Mouse (Mus musculus): ENCODE results near the gene Ccdc88b.
"Not testable (repeated sequence)": the region's sequence is repeated elsewhere in the genome, so short reads cannot be mapped to it uniquely, and the experiment has no call there.

Ccdc88b gene

DNA sequence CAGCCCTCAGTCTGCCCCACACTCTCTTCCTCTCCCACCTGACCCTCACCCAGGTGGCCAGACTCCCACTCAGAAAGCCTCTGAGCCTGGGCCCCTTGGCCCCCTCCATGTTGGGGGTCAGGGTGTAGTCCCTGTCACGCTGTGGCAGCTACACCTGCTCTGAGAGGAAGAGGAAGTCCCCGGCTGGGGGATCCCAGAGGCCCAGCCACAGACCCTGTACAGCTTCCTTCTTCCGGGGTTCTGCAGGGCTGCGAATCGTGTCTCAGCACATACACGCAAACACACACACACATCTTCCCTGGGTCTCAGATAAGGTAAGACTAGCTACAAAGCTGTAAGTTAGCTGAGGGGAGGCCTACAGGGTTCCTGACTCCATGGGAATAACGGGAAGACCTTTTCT is at the start of gene Ccdc88b:
TSS of gene Ccdc88b (minus strand) at position 181 of the 400 bp plus-strand sequence.
- DNase-seq: peak; percentile 89 to 92

GRCm38 (mm10) chr19:6907094-6907493 is 49.1 kb upstream of the Ccdc88b start:
- DNase-seq: no peak

DNA sequence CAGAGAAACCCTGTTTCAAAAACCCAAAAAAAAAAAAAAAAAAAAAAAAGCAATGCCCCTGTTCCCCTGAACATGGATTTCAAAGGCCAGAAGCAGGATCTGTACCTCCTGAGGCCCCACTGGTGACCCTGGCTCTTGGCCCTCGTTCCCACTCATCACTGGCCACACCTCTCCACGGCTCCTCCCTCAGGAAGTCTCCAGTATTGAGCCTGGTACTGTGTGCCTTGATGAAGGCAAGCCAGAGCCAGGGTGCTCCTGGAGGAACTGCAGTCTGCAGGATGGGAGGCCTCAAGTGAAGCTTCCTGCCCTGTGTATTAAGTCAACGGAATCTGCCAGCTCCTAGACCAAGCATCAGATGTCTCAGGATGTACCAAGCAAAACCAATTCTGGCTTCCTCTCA is 48.2 kb upstream of the Ccdc88b start:
- DNase-seq: no peak

- DNase-seq: no peak
Observed at GRCm38 (mm10) chr19:6905498-6906159, 47.6 kb upstream of the Ccdc88b start.

- no peak for DNase-seq
Observed at GRCm38 (mm10) chr19:6904846-6905245, 46.8 kb upstream of the Ccdc88b start.

- no peak for DNase-seq
Observed at GRCm38 (mm10) chr19:6903031-6903430, 45.0 kb upstream of the Ccdc88b start.

GRCm38 (mm10) chr19:6899641-6900040 is 41.6 kb upstream of the Ccdc88b start:
- no peak for DNase-seq

DNA sequence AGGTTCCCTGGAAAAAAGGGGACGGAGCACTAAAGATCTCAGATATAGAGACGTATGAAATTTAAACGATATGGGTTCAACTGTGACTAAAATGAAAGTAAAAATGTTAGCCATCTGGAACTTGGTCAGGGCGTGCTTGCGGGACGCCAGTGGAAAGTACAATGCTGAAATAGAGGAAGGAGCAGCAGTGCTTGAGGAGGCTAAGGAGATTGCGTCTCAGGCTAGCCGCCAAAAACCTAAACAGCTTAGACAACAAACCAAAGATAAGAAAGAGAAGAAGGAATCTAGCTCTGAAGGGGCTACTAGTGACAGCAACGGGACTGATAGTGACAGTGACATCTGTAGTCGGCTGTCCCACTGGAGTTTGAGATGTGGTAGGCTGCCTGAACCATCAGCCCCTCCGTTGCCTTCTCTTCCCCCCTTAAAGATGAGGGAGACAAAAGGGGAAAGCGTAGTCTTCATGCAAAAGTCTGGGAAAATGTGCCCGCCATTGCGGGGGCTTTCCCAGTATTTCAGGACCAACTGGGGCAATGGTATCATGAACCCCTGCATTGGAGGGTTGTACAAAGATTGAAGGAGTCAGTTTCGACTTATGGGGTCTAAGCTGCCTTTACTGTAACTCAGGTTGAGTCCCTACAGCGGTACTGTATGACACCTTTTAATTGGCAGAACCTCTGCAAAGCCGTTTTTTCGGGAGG is 37.7 kb upstream of the Ccdc88b start:
- not testable (repeated sequence) for DNase-seq

GRCm38 (mm10) chr19:6893731-6894451 is 35.9 kb upstream of the Ccdc88b start:
- no peak for DNase-seq

DNA sequence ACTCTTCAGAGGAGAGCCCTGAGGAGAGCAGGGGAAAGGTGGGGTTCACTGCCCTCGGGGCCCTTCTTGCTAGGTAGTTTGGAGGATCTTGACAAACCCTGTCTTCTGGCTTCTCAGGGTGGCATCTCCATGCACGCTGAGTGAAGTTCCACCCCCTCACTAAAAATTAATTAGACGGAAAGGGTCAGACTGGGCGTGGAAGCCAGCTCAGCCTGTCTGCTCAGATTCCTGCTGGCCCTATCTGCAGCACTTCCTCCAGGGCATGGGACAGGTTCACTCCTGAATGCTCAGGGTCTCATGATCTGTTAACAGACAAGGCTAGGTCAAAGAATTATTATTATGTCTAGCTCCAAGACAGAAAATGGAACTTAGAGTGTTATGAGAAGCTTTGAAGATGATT is 34.5 kb upstream of the Ccdc88b start:
- DNase-seq: no peak

DNA sequence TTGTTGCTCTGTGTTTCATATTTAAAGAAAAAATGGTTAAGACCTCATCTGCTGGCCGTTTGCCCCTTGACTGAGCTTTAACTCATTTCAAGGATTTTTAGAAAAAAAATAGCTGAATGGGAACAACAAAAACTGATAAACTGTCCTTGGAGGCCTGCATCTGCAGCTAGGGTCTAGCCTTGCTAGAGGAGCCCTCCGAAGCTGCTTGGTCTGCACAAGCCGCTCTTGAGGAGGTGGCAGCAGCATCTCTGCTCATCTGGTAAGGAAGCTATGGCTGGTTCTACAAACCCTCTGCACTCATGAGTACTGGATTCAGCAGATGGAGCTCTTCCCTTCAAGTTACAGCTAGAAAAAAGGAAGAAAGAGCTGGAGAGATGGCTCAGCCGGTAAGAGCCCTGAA is 20.0 kb upstream of the Ccdc88b start:
- no peak for DNase-seq

DNA sequence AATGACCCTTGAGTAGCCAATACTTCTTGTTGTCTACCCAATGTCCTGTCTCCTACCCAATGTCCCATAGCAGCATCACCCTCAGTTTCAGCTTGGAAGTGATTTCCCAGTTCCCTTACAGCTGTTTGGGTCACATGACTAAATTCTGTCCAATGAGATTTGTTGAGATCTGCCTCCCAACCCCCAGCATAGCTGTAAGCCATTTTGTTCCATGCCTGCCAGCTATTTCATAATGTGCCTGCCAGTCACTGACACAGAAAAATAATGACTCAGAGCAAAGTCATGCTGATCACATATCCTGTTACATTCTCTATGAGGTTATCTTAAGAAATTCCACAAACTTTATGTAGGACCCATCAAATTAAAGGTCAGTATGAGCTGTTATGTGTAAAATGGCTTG is 18.8 kb upstream of the Ccdc88b start:
- no peak for DNase-seq

DNA sequence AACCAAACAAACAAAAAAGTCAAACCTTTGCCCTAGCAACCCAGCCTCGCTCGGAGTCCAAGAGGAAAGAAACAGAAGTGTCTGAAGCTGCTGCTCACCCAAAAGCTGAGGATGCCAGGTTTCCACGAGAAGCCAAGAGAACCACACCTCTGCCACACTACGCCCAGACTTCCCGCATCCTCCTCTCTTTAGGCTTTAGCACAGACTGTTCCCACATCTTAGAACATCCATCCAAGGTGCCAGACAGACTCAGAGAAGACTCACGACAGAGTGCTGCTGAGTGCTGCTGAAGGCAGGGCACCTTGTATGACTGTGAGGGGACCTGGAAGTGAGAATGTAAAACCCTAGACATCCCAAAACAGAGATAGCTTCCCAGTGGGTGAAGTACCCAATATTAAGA is 17.8 kb upstream of the Ccdc88b start:
- no peak for DNase-seq

DNA sequence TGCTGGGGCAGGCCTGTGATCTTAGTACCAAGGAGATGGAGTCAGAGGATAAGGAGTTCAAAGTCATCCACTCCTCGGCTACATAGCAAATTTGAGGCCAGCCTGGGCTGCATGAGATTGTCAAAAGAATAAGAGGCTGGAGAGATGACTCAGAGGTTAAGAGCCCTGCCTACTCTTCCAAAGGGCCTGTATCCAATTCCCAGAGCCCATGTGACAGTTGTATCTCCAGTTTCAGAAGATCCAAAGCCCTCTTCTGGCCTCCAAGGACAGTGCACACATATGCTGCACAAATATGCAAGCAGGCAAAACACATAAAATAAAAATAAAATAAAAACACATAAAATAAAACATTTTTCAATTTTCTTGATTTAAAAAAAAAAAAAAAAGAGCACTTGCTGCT is 16.2 kb upstream of the Ccdc88b start:
- no peak for DNase-seq

- no peak for DNase-seq
Observed at GRCm38 (mm10) chr19:6872701-6873100, 14.7 kb upstream of the Ccdc88b start.

- peak; percentile 54 to 63 for DNase-seq
Observed at GRCm38 (mm10) chr19:6871574-6872271, 13.7 kb upstream of the Ccdc88b start.

DNA sequence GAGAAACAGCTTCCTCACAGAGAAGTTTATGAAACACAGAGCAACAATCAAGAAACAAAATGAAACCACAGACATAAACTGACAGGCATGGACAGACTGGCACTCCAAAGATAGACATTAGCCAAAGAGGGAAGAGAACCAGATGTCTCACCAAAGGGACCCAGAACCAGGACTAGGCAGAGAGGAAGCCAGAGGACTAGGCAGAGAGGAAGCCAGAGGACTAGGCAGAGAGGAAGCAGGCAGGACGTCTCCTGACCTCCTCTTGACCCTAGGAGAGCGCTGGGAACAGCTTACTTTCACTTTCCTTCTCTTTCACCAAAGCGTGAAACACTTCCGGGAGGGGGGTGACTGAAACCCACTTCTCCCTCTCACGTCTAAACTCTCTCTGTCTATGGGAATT is 11.3 kb upstream of the Ccdc88b start:
- peak; percentile 68 to 70 for DNase-seq

DNA sequence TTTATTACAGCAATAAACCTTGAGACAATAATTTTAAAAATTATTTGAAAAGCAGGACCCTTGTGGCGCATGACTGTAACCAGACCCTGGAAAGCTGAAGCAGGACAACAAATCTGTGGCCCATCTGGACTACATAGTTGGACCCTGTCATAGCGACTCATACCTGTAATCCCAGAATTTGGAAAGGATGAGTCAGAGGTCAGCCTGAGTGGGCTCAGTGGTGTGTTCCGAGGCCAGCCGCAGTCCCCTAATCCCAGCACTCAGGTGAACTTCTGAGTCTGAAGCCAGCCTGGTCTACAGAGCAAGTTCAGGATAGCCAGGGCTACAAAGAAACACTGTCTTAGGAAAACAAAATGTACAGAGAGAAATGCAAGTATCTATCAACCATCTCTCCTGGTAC is 3.4 kb upstream of the Ccdc88b start:
- DNase-seq: no peak

- DNase-seq: peak; percentile 73 to 78
Observed at GRCm38 (mm10) chr19:6860706-6861105, 2.7 kb upstream of the Ccdc88b start.

GRCm38 (mm10) chr19:6859971-6860370 is 2.0 kb upstream of the Ccdc88b start:
- DNase-seq: no peak

- DNase-seq: no peak
Observed at GRCm38 (mm10) chr19:6859032-6859651, 1.1 kb upstream of the Ccdc88b start.

- DNase-seq: no peak
Observed at GRCm38 (mm10) chr19:6857391-6858005, 513 bp downstream of the Ccdc88b start.

- no peak for DNase-seq
Observed at GRCm38 (mm10) chr19:6857003-6857360, 1.0 kb downstream of the Ccdc88b start.

Data from B cell, adult 2 months (primary cell).